Mouse (Mus musculus): ENCODE results near the gene Lin37. TPM values are rescaled to one million over a fixed set of nuclear protein-coding genes. Genes with fewer than 3 reads are reported as not detected.

Lin37 gene
- polyA plus RNA-seq, 1 experiment from 2014 or later = 46.2 TPM

DNA sequence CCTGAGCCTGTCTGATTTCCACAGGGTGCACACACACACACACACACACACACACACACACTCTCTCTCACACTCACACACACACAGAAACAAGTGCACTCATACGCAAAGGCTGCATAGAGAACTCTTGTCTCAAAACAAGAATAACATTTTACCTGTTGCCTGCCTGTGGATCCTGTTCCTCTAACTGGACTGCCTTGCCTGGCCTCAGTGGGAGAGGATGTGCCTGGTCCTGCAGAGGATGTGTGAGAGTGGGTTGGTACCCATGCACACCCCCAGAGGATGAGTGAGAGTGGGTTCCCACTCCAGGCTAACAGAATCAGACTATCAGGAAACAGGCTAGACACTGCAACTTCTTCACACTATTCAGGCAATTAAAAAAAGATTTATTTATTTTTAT lies 9.0 kb downstream of the Lin37 start:
- Histone ChIP-seq H3K9me3 (ENCODE audit: control insufficient read depth, low read length) (no peaks in the 10 kb centered on the region), H3K27me3 (ENCODE audit: control insufficient read depth, insufficient read depth, low read length) (no peaks in the 10 kb centered on the region), H3K4me2 (ENCODE audit: low read depth) (no peak overlapping the region), H3K36me3 (ENCODE audit: control insufficient read depth, insufficient read depth, low read length) (peaks cover 10% of the 10 kb centered on the region), H3K4me1 (ENCODE audit: control insufficient read depth, insufficient read depth, low read length) (peaks cover 13% of the 10 kb centered on the region), H3K27ac (ENCODE audit: low read depth, low read length) (no peak overlapping the region), H3K4me3 (ENCODE audit: low read depth, low read length) (no peak overlapping the region), H3K9ac (ENCODE audit: low read length) (no peak overlapping the region)
- 89% methylated on average over 1 of the region's 1 CpGs for WGBS
- no peak for ATAC-seq (ENCODE audit: insufficient read depth, low FRiP score, low TSS enrichment)
- DNase-seq (ENCODE audit: low spot score) = no peak

GRCm38 (mm10) chr7:30549880-30550279 lies 9.8 kb downstream of the Lin37 start:
- H3K4me3 ChIP-seq (ENCODE audit: low read depth, low read length) = no peak overlapping the region
- no peak for ATAC-seq (ENCODE audit: insufficient read depth, low FRiP score, low TSS enrichment)
- no peaks in the 10 kb centered on the region for H3K27me3 ChIP-seq (ENCODE audit: control insufficient read depth, insufficient read depth, low read length)
- no peak overlapping the region for H3K4me2 ChIP-seq (ENCODE audit: low read depth)
- H3K27ac ChIP-seq (ENCODE audit: low read depth, low read length) = no peak overlapping the region
- 81% methylated on average over 2 of the region's 2 CpGs for WGBS
- H3K9ac ChIP-seq (ENCODE audit: low read length) = no peak overlapping the region
- H3K4me1 ChIP-seq (ENCODE audit: control insufficient read depth, insufficient read depth, low read length) = peaks cover 13% of the 10 kb centered on the region
- DNase-seq (ENCODE audit: low spot score) = no peak
- H3K36me3 ChIP-seq (ENCODE audit: control insufficient read depth, insufficient read depth, low read length) = peaks cover 6% of the 10 kb centered on the region
- H3K9me3 ChIP-seq (ENCODE audit: control insufficient read depth, low read length) = no peaks in the 10 kb centered on the region

- 100% methylated on average over 2 of the region's 2 CpGs for WGBS
- no peak for ATAC-seq (ENCODE audit: insufficient read depth, low FRiP score, low TSS enrichment)
- no peaks in the 10 kb centered on the region for H3K4me1 ChIP-seq (ENCODE audit: control insufficient read depth, insufficient read depth, low read length)
Measured at GRCm38 (mm10) chr7:30544327-30544726, 15.3 kb downstream of the Lin37 start.

GRCm38 (mm10) chr7:30540572-30540971 lies 19.1 kb downstream of the Lin37 start:
- H3K27ac ChIP-seq (ENCODE audit: low read depth, low read length) = no peak overlapping the region
- DNase-seq (ENCODE audit: low spot score) (no peak), ATAC-seq (ENCODE audit: insufficient read depth, low FRiP score, low TSS enrichment) (no peak)
- no peak overlapping the region for H3K4me3 ChIP-seq (ENCODE audit: low read depth, low read length)
- H3K4me1 ChIP-seq (ENCODE audit: control insufficient read depth, insufficient read depth, low read length) = no peaks in the 10 kb centered on the region
- 94% methylated on average over 7 of the region's 7 CpGs for WGBS
- no peaks in the 10 kb centered on the region for H3K9me3 ChIP-seq (ENCODE audit: control insufficient read depth, low read length)
- peaks cover 2% of the 10 kb centered on the region for H3K36me3 ChIP-seq (ENCODE audit: control insufficient read depth, insufficient read depth, low read length)
- no peak overlapping the region for H3K4me2 ChIP-seq (ENCODE audit: low read depth)
- H3K27me3 ChIP-seq (ENCODE audit: control insufficient read depth, insufficient read depth, low read length) = no peaks in the 10 kb centered on the region
- no peak overlapping the region for H3K9ac ChIP-seq (ENCODE audit: low read length)

More at GRCm38 (mm10) chr7:30544327-30544726, 15.3 kb downstream of the Lin37 start:
- no peak overlapping the region for H3K4me3 ChIP-seq (ENCODE audit: low read depth, low read length)
- H3K27me3 ChIP-seq (ENCODE audit: control insufficient read depth, insufficient read depth, low read length) = no peaks in the 10 kb centered on the region
- peaks cover 4% of the 10 kb centered on the region for H3K36me3 ChIP-seq (ENCODE audit: control insufficient read depth, insufficient read depth, low read length)
- H3K27ac ChIP-seq (ENCODE audit: low read depth, low read length) = no peak overlapping the region
- no peak for DNase-seq (ENCODE audit: low spot score)
- H3K4me2 ChIP-seq (ENCODE audit: low read depth) = no peak overlapping the region
- no peak overlapping the region for H3K9ac ChIP-seq (ENCODE audit: low read length)
- H3K9me3 ChIP-seq (ENCODE audit: control insufficient read depth, low read length) = no peaks in the 10 kb centered on the region

DNA sequence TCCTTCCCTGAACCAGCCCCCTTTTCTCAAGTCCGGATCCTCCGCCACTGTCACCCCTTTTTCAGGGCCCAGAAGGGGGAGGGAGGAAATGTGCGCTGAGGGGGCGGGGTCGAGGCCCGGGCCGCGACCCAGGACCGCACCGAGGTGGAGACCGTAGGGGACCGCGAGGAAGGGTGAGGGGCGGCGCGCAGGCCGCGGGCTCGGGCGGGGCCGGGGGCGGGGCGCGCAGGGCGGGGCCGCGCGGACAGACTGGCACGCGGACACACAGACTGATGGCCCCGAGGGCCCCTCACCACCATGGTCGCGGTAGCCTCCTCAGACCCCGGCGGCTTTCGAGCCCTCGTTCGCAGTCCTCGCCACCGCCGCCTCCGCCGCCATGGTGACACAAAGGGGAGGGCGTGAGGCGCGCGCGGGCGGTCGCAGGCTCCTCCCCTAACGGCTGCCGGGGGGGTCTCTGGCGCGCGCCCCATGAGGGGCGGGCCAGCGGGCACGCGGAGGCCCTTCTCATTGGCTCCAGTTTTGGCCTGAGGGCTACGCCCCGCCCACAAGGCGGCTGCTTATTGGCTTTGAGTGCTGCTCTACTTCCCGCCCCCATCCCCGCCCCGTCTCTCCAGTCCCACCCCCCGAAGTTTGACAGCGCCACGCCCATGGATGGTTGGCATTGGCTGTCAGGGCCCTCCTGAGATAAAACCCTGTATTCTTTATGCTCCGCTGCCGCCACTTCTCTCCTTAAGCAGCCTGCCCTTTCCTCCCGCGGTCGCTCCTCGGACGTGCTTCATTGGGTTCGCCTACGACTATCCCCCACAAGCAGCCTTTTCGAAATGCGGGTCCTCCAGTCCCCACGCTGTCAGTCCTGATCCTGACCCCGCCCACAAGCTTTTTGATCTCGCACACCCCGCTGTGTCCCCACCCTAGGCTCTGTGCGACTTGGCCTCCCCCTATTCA lies 24.7 kb downstream of the Lin37 start, which contains the start of gene Arhgap33:
TSS of gene Arhgap33 (minus strand) at position 428 of the 945 bp plus-strand sequence.
- peaks cover 18% of the 10 kb centered on the region for H3K4me1 ChIP-seq (ENCODE audit: control insufficient read depth, insufficient read depth, low read length)
- H3K9me3 ChIP-seq (ENCODE audit: control insufficient read depth, low read length) = no peaks in the 10 kb centered on the region
- WGBS = under 1% methylated on average over 58 of the region's 84 CpGs
- ATAC-seq (ENCODE audit: insufficient read depth, low FRiP score, low TSS enrichment) (peak; percentile 89), DNase-seq (ENCODE audit: low spot score) (peak; percentile 99)
- H3K27ac ChIP-seq (ENCODE audit: low read depth, low read length) = peak within 1 kb of the TSS; percentile 79
- no peaks in the 10 kb centered on the region for H3K27me3 ChIP-seq (ENCODE audit: control insufficient read depth, insufficient read depth, low read length)
- peak within 1 kb of the TSS; percentile 86 for H3K9ac ChIP-seq (ENCODE audit: low read length)
- H3K4me3 ChIP-seq (ENCODE audit: low read depth, low read length) = peak within 1 kb of the TSS; percentile 78
- peak within 1 kb of the TSS; percentile 89 for H3K4me2 ChIP-seq (ENCODE audit: low read depth)
- H3K36me3 ChIP-seq (ENCODE audit: control insufficient read depth, insufficient read depth, low read length) = peaks cover 12% of the 10 kb centered on the region

DNA sequence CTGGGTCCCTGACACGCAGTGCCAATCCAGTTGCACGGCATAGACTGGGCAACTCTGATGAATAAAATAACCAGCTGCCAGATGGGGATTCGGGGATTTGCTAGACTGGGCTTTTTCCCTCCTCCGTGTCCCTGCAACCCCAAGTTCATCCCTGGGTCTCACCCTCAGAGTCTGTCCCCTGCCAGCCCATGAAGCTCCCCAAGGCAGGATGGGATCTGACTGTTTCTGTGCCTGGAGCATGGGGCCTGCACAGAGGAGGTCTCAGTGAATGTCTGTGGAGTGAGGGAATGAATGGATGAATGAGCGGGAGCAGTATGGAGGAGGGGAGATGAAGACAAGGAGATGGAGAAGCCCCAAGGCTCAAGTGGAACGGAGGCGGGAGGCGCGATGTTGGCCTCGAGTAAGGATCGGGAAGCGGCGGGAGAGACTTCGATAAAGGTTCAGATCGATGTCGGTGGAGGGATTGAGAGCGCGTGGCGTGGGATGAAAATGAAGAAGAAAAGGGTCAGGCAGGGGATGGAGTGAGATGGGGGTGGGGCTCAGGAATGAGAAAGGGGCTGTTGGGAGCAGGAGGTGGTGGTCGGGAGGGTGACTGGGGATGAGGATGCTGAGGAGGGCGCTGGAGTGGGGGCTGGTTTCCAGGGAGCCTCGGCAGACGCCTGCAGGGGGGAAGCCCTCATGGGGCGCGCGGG lies 25.6 kb downstream of the Lin37 start:
- DNase-seq (ENCODE audit: low spot score) (peak; percentile 44), ATAC-seq (ENCODE audit: insufficient read depth, low FRiP score, low TSS enrichment) (peak; percentile 32)
- H3K4me3 ChIP-seq (ENCODE audit: low read depth, low read length) = peak overlapping the region; percentile 78
- H3K27me3 ChIP-seq (ENCODE audit: control insufficient read depth, insufficient read depth, low read length) = no peaks in the 10 kb centered on the region
- peaks cover 16% of the 10 kb centered on the region for H3K36me3 ChIP-seq (ENCODE audit: control insufficient read depth, insufficient read depth, low read length)
- peak overlapping the region; percentile 79 for H3K27ac ChIP-seq (ENCODE audit: low read depth, low read length)
- peak overlapping the region; percentile 89 for H3K4me2 ChIP-seq (ENCODE audit: low read depth)
- no peaks in the 10 kb centered on the region for H3K9me3 ChIP-seq (ENCODE audit: control insufficient read depth, low read length)
- 7% methylated on average over 26 of the region's 26 CpGs for WGBS
- H3K9ac ChIP-seq (ENCODE audit: low read length) = peak overlapping the region; percentile 86
- peaks cover 18% of the 10 kb centered on the region for H3K4me1 ChIP-seq (ENCODE audit: control insufficient read depth, insufficient read depth, low read length)

DNA sequence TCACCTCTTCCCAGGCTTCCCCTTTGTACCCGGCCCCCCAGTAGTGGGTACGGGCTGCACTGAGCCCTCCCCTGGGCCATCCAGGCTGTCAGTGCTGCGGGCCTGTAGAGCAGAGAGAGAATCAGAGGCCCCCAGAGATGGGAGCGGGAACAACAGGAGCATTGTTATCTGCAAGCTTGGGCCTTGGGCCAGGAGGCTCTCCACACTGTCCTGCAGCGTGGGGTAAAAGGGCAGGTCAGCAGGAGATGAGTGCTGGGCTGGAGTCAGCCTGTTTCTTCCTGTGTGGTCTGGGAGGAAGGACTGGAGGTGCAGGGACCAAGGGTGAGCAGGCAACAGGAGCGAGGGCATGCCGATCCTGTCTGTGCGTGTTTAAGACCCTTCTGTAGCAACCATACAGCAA lies 26.7 kb downstream of the Lin37 start:
- WGBS = 22% methylated on average over 8 of the region's 8 CpGs
- H3K4me3 ChIP-seq (ENCODE audit: low read depth, low read length) = peak overlapping the region; percentile 78
- H3K4me1 ChIP-seq (ENCODE audit: control insufficient read depth, insufficient read depth, low read length) = peaks cover 18% of the 10 kb centered on the region
- H3K9me3 ChIP-seq (ENCODE audit: control insufficient read depth, low read length) = no peaks in the 10 kb centered on the region
- DNase-seq (ENCODE audit: low spot score) (peak; percentile 50), ATAC-seq (ENCODE audit: insufficient read depth, low FRiP score, low TSS enrichment) (no peak)
- peaks cover 25% of the 10 kb centered on the region for H3K36me3 ChIP-seq (ENCODE audit: control insufficient read depth, insufficient read depth, low read length)
- 0 out of 2 replicates have a peak overlapping the region, but pooled peaks have one; percentile 10 for H3K27ac ChIP-seq (ENCODE audit: low read depth, low read length)
- peak overlapping the region; percentile 89 for H3K4me2 ChIP-seq (ENCODE audit: low read depth)
- no peaks in the 10 kb centered on the region for H3K27me3 ChIP-seq (ENCODE audit: control insufficient read depth, insufficient read depth, low read length)
- H3K9ac ChIP-seq (ENCODE audit: low read length) = peak overlapping the region; percentile 86

- Histone ChIP-seq H3K9me3 (ENCODE audit: control insufficient read depth, low read length) (no peaks in the 10 kb centered on the region), H3K27ac (ENCODE audit: low read depth, low read length) (no peak overlapping the region), H3K4me3 (ENCODE audit: low read depth, low read length) (no peak overlapping the region), H3K9ac (ENCODE audit: low read length) (no peak overlapping the region), H3K4me2 (ENCODE audit: low read depth) (no peak overlapping the region), H3K27me3 (ENCODE audit: control insufficient read depth, insufficient read depth, low read length) (no peaks in the 10 kb centered on the region), H3K4me1 (ENCODE audit: control insufficient read depth, insufficient read depth, low read length) (peaks cover 20% of the 10 kb centered on the region), H3K36me3 (ENCODE audit: control insufficient read depth, insufficient read depth, low read length) (peaks cover 26% of the 10 kb centered on the region)
- no peak for DNase-seq (ENCODE audit: low spot score)
- WGBS = 88% methylated on average over 9 of the region's 9 CpGs
- ATAC-seq (ENCODE audit: insufficient read depth, low FRiP score, low TSS enrichment) = no peak
Measured at GRCm38 (mm10) chr7:30531291-30531815, 28.3 kb downstream of the Lin37 start.

Data from neural tube, embryonic 11.5 days (tissue).